Mouse (Mus musculus) liver, embryonic 14.5 days (tissue): ENCODE measurements around the gene Appl2.

Experiments
- CTCF ChIP-seq: IDR thresholded peaks from 2 replicates; pipeline ENCODE4 v1.5.1; 2016; ENCODE audit warnings: antibody characterized with exemption, low read depth, control low read depth
- EP300 ChIP-seq: IDR thresholded peaks from 2 replicates; pipeline ENCODE4 v1.6.1; 2016; ENCODE audit warnings: antibody characterized with exemption, low read depth

GRCm38 (mm10) chr10:83692175-83692895, 43.8 kb upstream of the Appl2 start:
- TF ChIP-seq EP300 (no peak), CTCF (no peak)
